Mouse (Mus musculus) liver, postnatal 0 days (tissue): ENCODE results near the gene Htt.

Experiments
- CTCF ChIP-seq: sonication (generic); IDR thresholded peaks from 2 replicates; pipeline ENCODE4 v1.5.1; 2016; ENCODE audit warnings: antibody characterized with exemption, low read depth
- EP300 ChIP-seq: IDR thresholded peaks from 2 replicates; pipeline ENCODE4 v1.6.1; 2016; ENCODE audit warnings: antibody characterized with exemption, low read depth, mild to moderate bottlenecking

- TF ChIP-seq EP300 (no peak), CTCF (no peak)
Observed at GRCm38 (mm10) chr5:34771818-34772217, 10.3 kb downstream of the Htt start.
